ENCODE assay signal across 10 mouse cellular contexts in genomic region chr2:6594736-6595135, GRCm38 (mm10).
DNase-seq lines count a peak whose midpoint lies in the region; ATAC-seq lines count a peak whose summit lies in the region.
"Had no signal": no experiment of that assay in that cellular context is flagged by ENCODE, and none has a peak within 500 bp of the region (broad histone marks: within the 10 kb centered on the region; RNA-seq: fewer than 3 reads in every experiment).

No protein-coding gene starts in this region.

- peaks cover 40% of the 10 kb centered on the region for H3K4me1 ChIP-seq in forebrain, embryonic 16.5 days (replicated peaks; ENCODE audit: control insufficient read depth, insufficient read depth, low read length)
- peaks cover 11% of the 10 kb centered on the region for H3K4me1 ChIP-seq in midbrain, embryonic 11.5 days (ENCODE audit: control insufficient read depth, insufficient read depth, low read length)
- H3K4me1 ChIP-seq in kidney, embryonic 15.5 days: no peaks in the 10 kb centered on the region
- H3K4me1 ChIP-seq: embryonic facial prominence, embryonic 15.5 days had no signal

- no peak overlapping the region for H3K4me3 ChIP-seq in forebrain, embryonic 16.5 days (replicated peaks; ENCODE audit: low read length)
- no peak overlapping the region for H3K4me3 ChIP-seq in midbrain, embryonic 11.5 days (ENCODE audit: low read depth, low read length)
- H3K4me3 ChIP-seq in kidney, embryonic 15.5 days (replicated peaks): no peak overlapping the region
- H3K4me3 ChIP-seq: embryonic facial prominence, embryonic 15.5 days; limb, embryonic 15.5 days had no signal

- no peaks in the 10 kb centered on the region for H3K27me3 ChIP-seq in forebrain, embryonic 16.5 days (replicated peaks; ENCODE audit: control insufficient read depth, insufficient read depth, low read length)
- H3K27me3 ChIP-seq in midbrain, embryonic 11.5 days (ENCODE audit: control insufficient read depth, insufficient read depth, low read length): no peaks in the 10 kb centered on the region
- no peaks in the 10 kb centered on the region for H3K27me3 ChIP-seq in kidney, embryonic 15.5 days
- H3K27me3 ChIP-seq: embryonic facial prominence, embryonic 15.5 days; limb, embryonic 15.5 days had no signal

- DNase-seq in Muller cell, postnatal 12 days (ENCODE audit: inconsistent ontology term): peak; percentile 30
- DNase-seq in cerebellum, adult 11-12 months: peak; percentile 39
- DNase-seq in midbrain, embryonic 11.5 days (ENCODE audit: low spot score, missing footprints): peak; percentile 61
- no peak for DNase-seq in right cerebral cortex, postnatal 14 days
- no peak for DNase-seq in yolk sac, embryonic 10.5 days (ENCODE audit: low spot score)
- DNase-seq in adrenal gland, postnatal 25 days: no peak

- H3K4me2 ChIP-seq in forebrain, embryonic 16.5 days (ENCODE audit: low read length): no peak overlapping the region
- H3K4me2 ChIP-seq in midbrain, embryonic 11.5 days: no peak overlapping the region
- no peak overlapping the region for H3K4me2 ChIP-seq in kidney, embryonic 15.5 days
- H3K4me2 ChIP-seq: embryonic facial prominence, embryonic 15.5 days; limb, embryonic 15.5 days had no signal

- H3K27ac ChIP-seq in forebrain, embryonic 16.5 days (ENCODE audit: low read length): peak overlapping the region; percentile 88
- H3K27ac ChIP-seq in midbrain, embryonic 11.5 days (ENCODE audit: low read depth, low read length): peak overlapping the region; percentile 67; the same call in 1 of the 2 replicates
- H3K27ac ChIP-seq in kidney, embryonic 15.5 days: no peak overlapping the region
- H3K27ac ChIP-seq: embryonic facial prominence, embryonic 15.5 days; limb, embryonic 15.5 days had no signal

- no peaks in the 10 kb centered on the region for H3K9me3 ChIP-seq in forebrain, embryonic 16.5 days (ENCODE audit: control insufficient read depth, low read length)
- no peaks in the 10 kb centered on the region for H3K9me3 ChIP-seq in midbrain, embryonic 11.5 days (ENCODE audit: control insufficient read depth, low read length)
- no peaks in the 10 kb centered on the region for H3K9me3 ChIP-seq in kidney, embryonic 15.5 days (replicated peaks)
- H3K9me3 ChIP-seq: embryonic facial prominence, embryonic 15.5 days; limb, embryonic 15.5 days had no signal

- no peak overlapping the region for H3K9ac ChIP-seq in forebrain, embryonic 16.5 days (replicated peaks; ENCODE audit: low read depth, low read length)
- no peak overlapping the region for H3K9ac ChIP-seq in midbrain, embryonic 11.5 days (ENCODE audit: low read length)
- H3K9ac ChIP-seq in kidney, embryonic 15.5 days: no peak overlapping the region
- H3K9ac ChIP-seq: embryonic facial prominence, embryonic 15.5 days; limb, embryonic 15.5 days had no signal

- WGBS in forebrain, embryonic 16.5 days: 0% methylated on average over 1 of the region's 1 CpGs
- WGBS in midbrain, embryonic 11.5 days: 11% methylated on average over 1 of the region's 1 CpGs
- WGBS in kidney, embryonic 15.5 days: 41% methylated on average over 1 of the region's 1 CpGs

- H3K36me3 ChIP-seq in forebrain, embryonic 16.5 days (ENCODE audit: control insufficient read depth, insufficient read depth): peaks cover 15% of the 10 kb centered on the region
- no peaks in the 10 kb centered on the region for H3K36me3 ChIP-seq in midbrain, embryonic 11.5 days (ENCODE audit: control insufficient read depth, insufficient read depth, low read length)
- H3K36me3 ChIP-seq in kidney, embryonic 15.5 days: no peaks in the 10 kb centered on the region
- H3K36me3 ChIP-seq: embryonic facial prominence, embryonic 15.5 days had no signal

- peak; percentile 95 for ATAC-seq in forebrain, embryonic 16.5 days
- ATAC-seq in midbrain, embryonic 11.5 days (ENCODE audit: low FRiP score): peak; percentile 91
- ATAC-seq in kidney, embryonic 15.5 days (replicated peaks; ENCODE audit: low FRiP score): no peak

Comparison
In these comparisons a context has a peak if more than half of its experiments do, and no peak if none do; other contexts are left out.
1. DNase-seq: peak in Muller cell, postnatal 12 days (single experiment), cerebellum, adult 11-12 months (single experiment) and midbrain, embryonic 11.5 days (single experiment); none in right cerebral cortex, postnatal 14 days (single experiment), yolk sac, embryonic 10.5 days (single experiment) and adrenal gland, postnatal 25 days (single experiment).